Mouse (Mus musculus) limb, embryonic 11.5 days (tissue): ENCODE measurements around the gene Taf10. TPM values are rescaled to one million over a fixed set of nuclear protein-coding genes. Genes with fewer than 3 reads are reported as not detected.

Experiments
- ATAC-seq: fragments of 200-750 bp; cut with Nextera tagmentation; 2 replicates; pipeline ENCODE4 v1.8.0; 2017; ENCODE audit warnings: low read depth; ENCODE audit not compliant: insufficient number of reproducible peaks, low FRiP score, low TSS enrichment
- DNase-seq: peaks from one replicate; pipeline ENCODE4 v3.0.0-alpha.2; 2015; ENCODE audit warnings: low spot score
- H3K27ac ChIP-seq: fragments of 300-500 bp; sonication (generic); replicated peaks from 2 replicates; pipeline ENCODE4 v1.5.1; 2014; ENCODE audit warnings: low read depth, mild to moderate bottlenecking, low read length
- H3K27me3 ChIP-seq: fragments of 300-500 bp; sonication (generic); 2 replicates; pipeline ENCODE4 v1.6.1; 2014; ENCODE audit warnings: mild to moderate bottlenecking, low read length, mixed read lengths; ENCODE audit not compliant: control insufficient read depth, insufficient read depth
- H3K36me3 ChIP-seq: fragments of 300-500 bp; sonication (generic); 2 replicates; pipeline ENCODE4 v1.6.1; 2014; ENCODE audit warnings: mild to moderate bottlenecking, low read length, moderate library complexity, mixed read lengths; ENCODE audit not compliant: control insufficient read depth, insufficient read depth
- H3K4me1 ChIP-seq: fragments of 300-500 bp; sonication (generic); 2 replicates; pipeline ENCODE4 v1.6.1; 2014; ENCODE audit warnings: low read length, mixed read lengths; ENCODE audit not compliant: control insufficient read depth, insufficient read depth
- H3K4me2 ChIP-seq: fragments of 300-500 bp; sonication (generic); 2 replicates; pipeline ENCODE4 v1.6.1; 2014; ENCODE audit warnings: low read depth, mild to moderate bottlenecking, moderate library complexity; ENCODE audit not compliant: severe bottlenecking
- H3K4me3 ChIP-seq: fragments of 300-500 bp; sonication (generic); 2 replicates; pipeline ENCODE4 v1.5.1; 2014; ENCODE audit warnings: low read depth, low read length
- H3K9ac ChIP-seq: fragments of 300-500 bp; sonication (generic); 2 replicates; pipeline ENCODE4 v1.6.1; 2014; ENCODE audit warnings: mild to moderate bottlenecking, low read length
- H3K9me3 ChIP-seq: fragments of 300-500 bp; sonication (generic); 2 replicates; pipeline ENCODE4 v1.6.1; 2016; ENCODE audit warnings: low read length; ENCODE audit not compliant: control insufficient read depth
- WGBS: fragments of 180-500 bp; shearing (Covaris S2); extraction: QIAGEN DNeasy Blood & Tissue Kit; methylation state at CpG from one replicate; pipeline ENCODE4 v1.1.7; 2014; 5-methylcytosine and 5-hydroxymethylcytosine counted together
- polyA plus RNA-seq: library from polyadenylated mRNA; unstranded; fragments of >200 nt; fragmentation: Nextera tagmentation; extraction: Ambion mirVana; gene quantifications from 2 replicates; pipeline ENCODE4 v1.2.1, GENCODE M21; 2014

Taf10 gene
- polyA plus RNA-seq, 1 experiment from 2014 or later, result 179 TPM

GRCm38 (mm10) chr7:105767729-105768165, 23.6 kb upstream of the Taf10 start:
- H3K9ac ChIP-seq, result no peak overlapping the region
- DNase-seq (no peak), ATAC-seq (0 out of 2 replicates have a peak, but pooled peaks have one; percentile 14)
- H3K4me3 ChIP-seq, result no peak overlapping the region
- WGBS, result 21% methylated on average over 6 of the region's 6 CpGs
- H3K27me3 ChIP-seq, result no peaks in the 10 kb centered on the region
- peaks cover 16% of the 10 kb centered on the region; the same call in 1 of the 2 replicates for H3K4me1 ChIP-seq
- peak overlapping the region; percentile 22; the same call in 1 of the 2 replicates for H3K4me2 ChIP-seq
- peaks cover 35% of the 10 kb centered on the region for H3K36me3 ChIP-seq
- peak overlapping the region; percentile 36; the same call in 1 of the 2 replicates for H3K27ac ChIP-seq
- no peaks in the 10 kb centered on the region for H3K9me3 ChIP-seq

GRCm38 (mm10) chr7:105764331-105764730, 20.2 kb upstream of the Taf10 start:
- peaks cover 19% of the 10 kb centered on the region; the same call in 1 of the 2 replicates for H3K4me1 ChIP-seq
- H3K4me3 ChIP-seq, result no peak overlapping the region
- no peaks in the 10 kb centered on the region for H3K27me3 ChIP-seq
- no peak overlapping the region for H3K9ac ChIP-seq
- peaks cover 28% of the 10 kb centered on the region for H3K36me3 ChIP-seq
- DNase-seq (no peak), ATAC-seq (no peak)
- H3K9me3 ChIP-seq, result no peaks in the 10 kb centered on the region
- H3K4me2 ChIP-seq, result no peak overlapping the region
- H3K27ac ChIP-seq, result no peak overlapping the region
- WGBS, result 94% methylated on average over 11 of the region's 11 CpGs

GRCm38 (mm10) chr7:105762517-105763270, 18.5 kb upstream of the Taf10 start:
- H3K4me2 ChIP-seq, result 0 out of 2 replicates have a peak overlapping the region, but pooled peaks have one; percentile 12
- H3K36me3 ChIP-seq, result peaks cover 37% of the 10 kb centered on the region
- peak; percentile 41; the same call in 1 of the 2 replicates for ATAC-seq
- 0 out of 2 replicates have a peak overlapping the region, but pooled peaks have one; percentile 9 for H3K9ac ChIP-seq
- no peaks in the 10 kb centered on the region for H3K27me3 ChIP-seq
- H3K4me3 ChIP-seq, result no peak overlapping the region
- H3K9me3 ChIP-seq, result no peaks in the 10 kb centered on the region
- no peak overlapping the region for H3K27ac ChIP-seq
- no peak for DNase-seq
- 0 out of 2 replicates have a peak, but pooled peaks cover 7% of the 10 kb centered on the region for H3K4me1 ChIP-seq
- 34% methylated on average over 55 of the region's 55 CpGs for WGBS

GRCm38 (mm10) chr7:105761813-105762484, 17.8 kb upstream of the Taf10 start:
- DNase-seq (no peak), ATAC-seq (no peak)
- Histone ChIP-seq H3K27me3 (no peaks in the 10 kb centered on the region), H3K4me2 (no peak overlapping the region), H3K4me1 (0 out of 2 replicates have a peak, but pooled peaks cover 5% of the 10 kb centered on the region), H3K9me3 (no peaks in the 10 kb centered on the region), H3K27ac (no peak overlapping the region), H3K36me3 (peaks cover 42% of the 10 kb centered on the region), H3K9ac (no peak overlapping the region), H3K4me3 (no peak overlapping the region)
- WGBS, result 28% methylated on average over 51 of the region's 51 CpGs

- Histone ChIP-seq H3K4me3 (no peak overlapping the region), H3K9me3 (no peaks in the 10 kb centered on the region), H3K4me1 (0 out of 2 replicates have a peak, but pooled peaks cover 2% of the 10 kb centered on the region), H3K27ac (no peak overlapping the region), H3K9ac (no peak overlapping the region), H3K4me2 (no peak overlapping the region), H3K27me3 (no peaks in the 10 kb centered on the region), H3K36me3 (peaks cover 23% of the 10 kb centered on the region)
- DNase-seq (no peak), ATAC-seq (no peak)
- WGBS, result 95% methylated on average over 10 of the region's 10 CpGs
These were observed 9.1 kb upstream of the Taf10 start for GRCm38 (mm10) chr7:105753281-105753680.

GRCm38 (mm10) chr7:105752716-105753115, 8.6 kb upstream of the Taf10 start:
- peaks cover 22% of the 10 kb centered on the region for H3K36me3 ChIP-seq
- no peak overlapping the region for H3K4me2 ChIP-seq
- ATAC-seq, result 0 out of 2 replicates have a peak, but pooled peaks have one; percentile 1
- no peak overlapping the region for H3K27ac ChIP-seq
- WGBS, result 83% methylated on average over 2 of the region's 2 CpGs
- H3K4me1 ChIP-seq, result 0 out of 2 replicates have a peak, but pooled peaks cover 2% of the 10 kb centered on the region
- no peak for DNase-seq
- H3K27me3 ChIP-seq, result no peaks in the 10 kb centered on the region
- no peaks in the 10 kb centered on the region for H3K9me3 ChIP-seq
- H3K4me3 ChIP-seq, result no peak overlapping the region
- no peak overlapping the region for H3K9ac ChIP-seq

- ATAC-seq, result peak; percentile 94
- 28% methylated on average over 20 of the region's 20 CpGs for WGBS
- DNase-seq, result peak; percentile 90
- Histone ChIP-seq H3K4me1 (0 out of 2 replicates have a peak, but pooled peaks cover 2% of the 10 kb centered on the region), H3K27ac (no peak within 1 kb of the TSS), H3K4me2 (peak within 1 kb of the TSS; percentile 66), H3K4me3 (peak within 1 kb of the TSS; percentile 57), H3K36me3 (peaks cover 18% of the 10 kb centered on the region), H3K9me3 (no peaks in the 10 kb centered on the region), H3K9ac (peak within 1 kb of the TSS; percentile 67), H3K27me3 (no peaks in the 10 kb centered on the region)
These were observed 7.6 kb upstream of the Taf10 start, which contains the start of gene Tpp1 for GRCm38 (mm10) chr7:105751491-105752433. Gene Tpp1, minus strand, starts transcription at chr7:105752235.
